Mouse (Mus musculus) intestine, postnatal 0 days (tissue): Measurements from ENCODE around the gene Mmp10. TPM values are rescaled to one million over a fixed set of nuclear protein-coding genes. Genes with fewer than 3 reads are reported as not detected.

ENCODE experiments used
- ATAC-seq: fragments of 200-750 bp; cut with Nextera tagmentation; 2 replicates; pipeline ENCODE4 v1.8.0; 2017; ENCODE audit warnings: mild to moderate bottlenecking, moderate TSS enrichment, moderate library complexity
- H3K27ac ChIP-seq: fragments of 300-500 bp; sonication (generic); 2 replicates; pipeline ENCODE4 v1.5.1; 2014; ENCODE audit warnings: mild to moderate bottlenecking, low read depth, low read length, moderate library complexity
- H3K27me3 ChIP-seq: fragments of 300-500 bp; sonication (generic); replicated peaks from 2 replicates; pipeline ENCODE4 v1.6.1; 2014; ENCODE audit warnings: low read length, mixed read lengths; ENCODE audit not compliant: control insufficient read depth, insufficient read depth
- H3K36me3 ChIP-seq: fragments of 300-500 bp; sonication (generic); 2 replicates; pipeline ENCODE4 v1.6.1; 2014; ENCODE audit warnings: mild to moderate bottlenecking, moderate library complexity; ENCODE audit not compliant: control insufficient read depth, insufficient read depth
- H3K4me1 ChIP-seq: fragments of 300-500 bp; sonication (generic); replicated peaks from 2 replicates; pipeline ENCODE4 v1.6.1; 2014; ENCODE audit warnings: antibody characterized with exemption, low read length, mixed read lengths; ENCODE audit not compliant: control insufficient read depth, insufficient read depth
- H3K4me2 ChIP-seq: fragments of 300-500 bp; sonication (generic); replicated peaks from 2 replicates; pipeline ENCODE4 v1.6.1; 2014; ENCODE audit warnings: low read depth, mild to moderate bottlenecking, moderate library complexity
- H3K4me3 ChIP-seq: fragments of 300-500 bp; sonication (generic); 2 replicates; pipeline ENCODE4 v1.5.1; 2014; ENCODE audit warnings: low read depth, low read length
- H3K9ac ChIP-seq: fragments of 300-500 bp; sonication (generic); 2 replicates; pipeline ENCODE4 v1.6.1; 2014; ENCODE audit warnings: mild to moderate bottlenecking, low read depth, low read length
- H3K9me3 ChIP-seq: fragments of 300-500 bp; sonication (generic); 2 replicates; pipeline ENCODE4 v1.6.1; 2016; ENCODE audit warnings: mixed run types; ENCODE audit not compliant: control insufficient read depth
- CTCF ChIP-seq: sonication (generic); IDR thresholded peaks from 2 replicates; pipeline ENCODE4 v1.5.1; 2016; ENCODE audit warnings: low read depth, mild to moderate bottlenecking, control low read depth, antibody characterized with exemption, moderate library complexity
- WGBS: fragments of 180-500 bp; shearing (Covaris S2); extraction: QIAGEN DNeasy Blood & Tissue Kit; methylation state at CpG from one replicate; pipeline ENCODE4 v1.1.7; 2014; 5-methylcytosine and 5-hydroxymethylcytosine counted together
- polyA plus RNA-seq: library from polyadenylated mRNA; unstranded; fragments of >200 nt; fragmentation: Nextera tagmentation; extraction: Ambion mirVana; gene quantifications from 2 replicates; pipeline ENCODE4 v1.2.1, GENCODE M21; 2015

Gene Mmp10
- polyA plus RNA-seq, 1 experiment from 2014 or later, result 8.5 TPM

DNA sequence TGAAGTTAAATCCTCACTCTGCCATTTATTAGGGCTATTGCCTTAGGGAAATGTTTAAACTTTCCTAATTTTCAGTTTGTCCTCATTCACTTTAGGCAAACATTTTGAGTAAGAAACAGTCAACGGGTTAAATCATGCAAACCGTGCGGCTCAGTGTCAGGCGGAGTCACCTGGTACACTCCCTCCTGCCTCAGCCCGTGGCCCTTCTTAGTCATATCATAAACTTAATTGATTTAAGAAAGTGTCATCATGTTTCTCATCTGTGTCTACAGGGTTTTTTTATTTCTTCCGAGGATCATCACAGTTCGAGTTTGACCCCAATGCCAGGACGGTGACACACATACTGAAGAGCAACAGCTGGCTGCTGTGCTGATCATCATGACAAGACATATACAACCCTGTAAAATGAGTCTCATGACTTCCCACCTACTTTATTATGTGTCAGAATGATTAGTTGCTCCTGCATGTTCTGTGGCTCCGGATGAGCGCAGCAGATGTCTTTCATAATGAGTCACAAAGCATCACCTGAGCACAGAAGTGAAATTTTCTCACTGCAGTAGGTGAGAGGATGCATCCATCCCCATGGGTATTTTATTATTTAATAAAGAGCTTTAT, 7.6 kb downstream of the Mmp10 start:
- TF ChIP-seq CTCF, result no peak
- Histone ChIP-seq H3K4me3 (no peak overlapping the region), H3K9ac (no peak overlapping the region), H3K4me1 (no peaks in the 10 kb centered on the region), H3K9me3 (no peaks in the 10 kb centered on the region), H3K27me3 (no peaks in the 10 kb centered on the region), H3K36me3 (no peaks in the 10 kb centered on the region), H3K4me2 (no peak overlapping the region), H3K27ac (no peak overlapping the region)
- 70% methylated on average over 10 of the region's 10 CpGs for WGBS
- ATAC-seq, result no peak

GRCm38 (mm10) chr9:7517944-7518571, 15.9 kb downstream of the Mmp10 start:
- no peak for ATAC-seq
- no peak overlapping the region for H3K4me2 ChIP-seq
- no peaks in the 10 kb centered on the region for H3K36me3 ChIP-seq
- H3K27me3 ChIP-seq, result no peaks in the 10 kb centered on the region
- no peaks in the 10 kb centered on the region for H3K9me3 ChIP-seq
- no peak for TF ChIP-seq CTCF
- H3K9ac ChIP-seq, result no peak overlapping the region
- no peak overlapping the region for H3K27ac ChIP-seq
- no peak overlapping the region for H3K4me3 ChIP-seq
- H3K4me1 ChIP-seq, result no peaks in the 10 kb centered on the region
- 62% methylated on average over 4 of the region's 4 CpGs for WGBS

DNA sequence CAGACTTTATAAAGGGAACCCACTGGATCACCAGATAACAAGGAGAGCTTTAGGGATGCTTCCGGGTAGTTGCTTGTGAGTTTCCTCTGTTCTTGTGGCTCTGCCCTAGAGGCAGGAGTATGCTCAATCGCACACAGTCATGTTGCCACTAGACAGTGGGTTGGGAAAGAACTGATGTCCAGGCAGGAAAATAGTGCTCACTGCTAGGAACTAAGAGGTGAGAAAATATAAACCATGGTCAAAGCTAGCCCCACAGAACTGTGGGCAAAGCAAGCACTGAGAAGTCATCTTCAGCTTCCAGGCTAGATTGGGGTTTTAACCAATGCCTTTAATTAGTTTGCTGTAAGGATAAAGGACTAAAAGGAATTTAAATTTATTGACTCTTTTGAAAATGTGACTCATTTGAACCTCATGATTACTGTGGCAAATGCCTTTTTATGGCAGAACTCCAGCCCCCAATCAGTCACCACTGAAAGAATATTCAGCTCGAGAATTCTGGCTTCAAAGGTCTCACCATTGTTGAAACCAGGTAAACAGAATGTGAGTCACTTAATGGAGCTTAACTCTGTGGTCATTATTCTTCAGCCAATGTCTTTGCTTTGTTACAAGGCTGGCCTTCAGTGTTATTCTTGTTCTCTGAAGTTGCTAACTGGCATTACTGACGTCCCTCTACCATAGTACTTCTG, 24.2 kb downstream of the Mmp10 start:
- ATAC-seq, result no peak
- H3K27me3 ChIP-seq, result no peaks in the 10 kb centered on the region
- no peaks in the 10 kb centered on the region for H3K4me1 ChIP-seq
- TF ChIP-seq CTCF, result no peak
- H3K36me3 ChIP-seq, result no peaks in the 10 kb centered on the region
- H3K9ac ChIP-seq, result no peak overlapping the region
- WGBS, result 56% methylated on average over 4 of the region's 4 CpGs
- H3K4me3 ChIP-seq, result no peak overlapping the region
- H3K27ac ChIP-seq, result no peak overlapping the region
- no peak overlapping the region for H3K4me2 ChIP-seq
- no peaks in the 10 kb centered on the region for H3K9me3 ChIP-seq

GRCm38 (mm10) chr9:7542763-7543162, 40.6 kb downstream of the Mmp10 start:
- H3K27me3 ChIP-seq, result no peaks in the 10 kb centered on the region
- no peak overlapping the region for H3K27ac ChIP-seq
- TF ChIP-seq CTCF, result no peak
- H3K4me1 ChIP-seq, result no peaks in the 10 kb centered on the region
- no peaks in the 10 kb centered on the region for H3K36me3 ChIP-seq
- H3K9me3 ChIP-seq, result no peaks in the 10 kb centered on the region
- H3K9ac ChIP-seq, result no peak overlapping the region
- H3K4me2 ChIP-seq, result no peak overlapping the region
- no peak overlapping the region for H3K4me3 ChIP-seq
- no peak for ATAC-seq

- H3K9ac ChIP-seq, result no peak overlapping the region
- 59% methylated on average over 1 of the region's 1 CpGs for WGBS
- H3K9me3 ChIP-seq, result no peaks in the 10 kb centered on the region
- H3K4me2 ChIP-seq, result no peak overlapping the region
- no peaks in the 10 kb centered on the region for H3K4me1 ChIP-seq
- no peak overlapping the region for H3K4me3 ChIP-seq
- ATAC-seq, result no peak
- no peaks in the 10 kb centered on the region for H3K36me3 ChIP-seq
- no peaks in the 10 kb centered on the region for H3K27me3 ChIP-seq
- TF ChIP-seq CTCF, result no peak
- H3K27ac ChIP-seq, result no peak overlapping the region
Measured at GRCm38 (mm10) chr9:7544923-7545457, 42.8 kb downstream of the Mmp10 start.

- H3K4me2 ChIP-seq, result no peak overlapping the region
- H3K27me3 ChIP-seq, result no peaks in the 10 kb centered on the region
- H3K9ac ChIP-seq, result no peak overlapping the region
- no peak for ATAC-seq
- H3K36me3 ChIP-seq, result no peaks in the 10 kb centered on the region
- WGBS, result 38% methylated on average over 1 of the region's 1 CpGs
- H3K4me1 ChIP-seq, result no peaks in the 10 kb centered on the region
- no peaks in the 10 kb centered on the region for H3K9me3 ChIP-seq
- no peak overlapping the region for H3K4me3 ChIP-seq
- no peak for TF ChIP-seq CTCF
- no peak overlapping the region for H3K27ac ChIP-seq
Measured at GRCm38 (mm10) chr9:7545471-7545870, 43.3 kb downstream of the Mmp10 start.
